Mouse (Mus musculus) stomach, embryonic 16.5 days (tissue): ENCODE results near the gene Pianp. TPM values are rescaled to one million over a fixed set of nuclear protein-coding genes. Genes with fewer than 3 reads are reported as not detected.

ENCODE experiments used
- ATAC-seq: fragments of 200-750 bp; cut with Nextera tagmentation; 2 replicates; pipeline ENCODE4 v1.8.0; 2017; ENCODE audit warnings: moderate number of reproducible peaks, moderate TSS enrichment; ENCODE audit not compliant: insufficient read depth, low FRiP score
- H3K27ac ChIP-seq: fragments of 300-500 bp; sonication (generic); 2 replicates; pipeline ENCODE4 v1.5.1; 2014; ENCODE audit warnings: low read length
- H3K27me3 ChIP-seq: fragments of 300-500 bp; sonication (generic); 2 replicates; pipeline ENCODE4 v1.6.1; 2014; ENCODE audit warnings: low read length, control low read depth, mixed read lengths; ENCODE audit not compliant: control insufficient read depth, insufficient read depth
- H3K36me3 ChIP-seq: fragments of 300-500 bp; sonication (generic); 2 replicates; pipeline ENCODE4 v1.6.1; 2014; ENCODE audit warnings: low read length; ENCODE audit not compliant: control insufficient read depth, insufficient read depth
- H3K4me1 ChIP-seq: fragments of 300-500 bp; sonication (generic); 2 replicates; pipeline ENCODE4 v1.6.1; 2014; ENCODE audit warnings: low read length, control low read depth, mixed read lengths; ENCODE audit not compliant: control insufficient read depth, insufficient read depth
- H3K4me2 ChIP-seq: fragments of 300-500 bp; sonication (generic); 2 replicates; pipeline ENCODE4 v1.6.1; 2014; ENCODE audit warnings: low read depth, low read length, mixed read lengths
- H3K4me3 ChIP-seq: fragments of 300-500 bp; sonication (generic); replicated peaks from 2 replicates; pipeline ENCODE4 v1.5.1; 2014; ENCODE audit warnings: mild to moderate bottlenecking, low read length
- H3K9ac ChIP-seq: fragments of 300-500 bp; sonication (generic); 2 replicates; pipeline ENCODE4 v1.6.1; 2014; ENCODE audit warnings: low read length
- H3K9me3 ChIP-seq: fragments of 300-500 bp; sonication (generic); replicated peaks from 2 replicates; pipeline ENCODE4 v1.6.1; 2016; ENCODE audit warnings: low read length, control low read depth; ENCODE audit not compliant: control insufficient read depth
- WGBS: fragments of 180-500 bp; shearing (Covaris S2); extraction: QIAGEN DNeasy Blood & Tissue Kit; methylation state at CpG from one replicate; pipeline ENCODE4 v1.1.7; 2014; 5-methylcytosine and 5-hydroxymethylcytosine counted together
- polyA plus RNA-seq: library from polyadenylated mRNA; unstranded; fragments of >200 nt; fragmentation: Nextera tagmentation; extraction: Ambion mirVana; gene quantifications from 2 replicates; pipeline ENCODE4 v1.2.1, GENCODE M21; 2015

The Pianp gene
- polyA plus RNA-seq, result 4.0 and 4.2 TPM in 2 replicates

- under 1% methylated on average over 70 of the region's 78 CpGs for WGBS
These were observed at the start of gene Pianp for GRCm38 (mm10) chr6:124996551-124997501. Pianp (plus strand) TSS chr6:124996694.

GRCm38 (mm10) chr6:124953991-124954715, 42.3 kb upstream of the Pianp start:
- H3K4me3 ChIP-seq, result no peak overlapping the region
- H3K9me3 ChIP-seq, result no peaks in the 10 kb centered on the region
- H3K36me3 ChIP-seq, result peaks cover 14% of the 10 kb centered on the region
- H3K9ac ChIP-seq, result no peak overlapping the region
- no peaks in the 10 kb centered on the region for H3K4me1 ChIP-seq
- no peak for ATAC-seq
- H3K27me3 ChIP-seq, result no peaks in the 10 kb centered on the region
- no peak overlapping the region for H3K27ac ChIP-seq
- no peak overlapping the region for H3K4me2 ChIP-seq
- WGBS, result 77% methylated on average over 2 of the region's 2 CpGs

More at GRCm38 (mm10) chr6:124996551-124997501, at the start of gene Pianp:
- Histone ChIP-seq H3K9me3 (no peaks in the 10 kb centered on the region), H3K27me3 (peaks cover 58% of the 10 kb centered on the region), H3K4me3 (peak within 1 kb of the TSS; percentile 59), H3K27ac (no peak within 1 kb of the TSS), H3K4me2 (peak within 1 kb of the TSS; percentile 100), H3K36me3 (no peaks in the 10 kb centered on the region), H3K4me1 (peaks cover 22% of the 10 kb centered on the region), H3K9ac (peak within 1 kb of the TSS; percentile 75)
- peak; percentile 74 for ATAC-seq

DNA sequence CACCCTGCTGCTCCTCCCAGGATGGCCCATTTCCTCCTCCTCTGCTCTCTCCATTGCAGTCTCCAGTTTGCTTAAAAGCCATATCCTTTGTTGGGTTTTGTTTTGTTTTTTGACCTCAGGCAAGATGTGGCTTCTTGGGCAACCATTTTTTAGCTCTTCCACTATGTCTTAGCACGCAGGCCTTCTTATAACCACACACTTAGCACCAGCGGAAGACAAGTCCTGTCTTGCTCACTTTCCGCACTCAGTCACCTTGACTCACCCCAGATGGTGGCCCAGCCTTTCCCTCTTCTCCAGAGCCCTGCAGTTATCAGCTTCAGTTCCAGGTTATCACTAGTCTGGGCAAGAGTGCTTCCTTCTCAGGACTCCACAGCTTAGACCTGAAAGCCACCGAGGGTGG, 41.3 kb upstream of the Pianp start:
- 90% methylated on average over 4 of the region's 4 CpGs for WGBS
- Histone ChIP-seq H3K27me3 (no peaks in the 10 kb centered on the region), H3K36me3 (peaks cover 20% of the 10 kb centered on the region), H3K4me3 (no peak overlapping the region), H3K9me3 (no peaks in the 10 kb centered on the region), H3K4me1 (no peaks in the 10 kb centered on the region), H3K9ac (no peak overlapping the region), H3K4me2 (no peak overlapping the region), H3K27ac (no peak overlapping the region)
- ATAC-seq, result no peak

- 84% methylated on average over 3 of the region's 3 CpGs for WGBS
- Histone ChIP-seq H3K9me3 (no peaks in the 10 kb centered on the region), H3K4me1 (no peaks in the 10 kb centered on the region), H3K27ac (no peak overlapping the region), H3K27me3 (no peaks in the 10 kb centered on the region), H3K36me3 (peaks cover 29% of the 10 kb centered on the region), H3K4me3 (no peak overlapping the region), H3K9ac (no peak overlapping the region), H3K4me2 (no peak overlapping the region)
- no peak for ATAC-seq
These were observed 38.4 kb upstream of the Pianp start for GRCm38 (mm10) chr6:124958127-124958526.

DNA sequence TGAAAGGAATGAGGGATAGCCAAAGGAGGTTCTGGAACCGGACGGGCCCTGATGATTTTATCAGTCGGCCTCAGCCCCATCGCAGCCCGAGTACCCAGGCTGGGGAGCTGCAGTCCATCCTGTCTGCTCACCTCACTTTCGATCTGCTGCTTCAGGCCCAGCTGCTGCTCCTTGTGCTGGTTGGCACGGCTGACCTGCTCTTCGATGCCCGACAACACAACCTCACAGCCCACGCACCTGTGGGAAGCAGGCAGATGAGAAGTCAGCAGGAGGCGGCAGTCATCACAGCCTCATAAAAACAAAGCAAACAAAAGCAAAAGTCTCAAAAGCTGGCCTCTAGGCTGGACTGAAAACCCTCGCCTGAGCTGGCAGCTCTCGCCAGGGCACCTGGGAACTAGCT, 36.5 kb upstream of the Pianp start:
- H3K4me2 ChIP-seq, result no peak overlapping the region
- WGBS, result 91% methylated on average over 13 of the region's 13 CpGs
- H3K27ac ChIP-seq, result no peak overlapping the region
- H3K4me1 ChIP-seq, result peaks cover 6% of the 10 kb centered on the region; the same call in 1 of the 2 replicates
- H3K9ac ChIP-seq, result no peak overlapping the region
- H3K36me3 ChIP-seq, result peaks cover 29% of the 10 kb centered on the region
- ATAC-seq, result no peak
- no peaks in the 10 kb centered on the region for H3K9me3 ChIP-seq
- H3K27me3 ChIP-seq, result no peaks in the 10 kb centered on the region
- no peak overlapping the region for H3K4me3 ChIP-seq

GRCm38 (mm10) chr6:124961021-124961420, 35.5 kb upstream of the Pianp start:
- peaks cover 26% of the 10 kb centered on the region for H3K36me3 ChIP-seq
- 89% methylated on average over 12 of the region's 12 CpGs for whole genome bisulfite sequencing
- no peaks in the 10 kb centered on the region for H3K27me3 ChIP-seq
- no peak for ATAC-seq
- no peak overlapping the region for H3K27ac ChIP-seq
- H3K4me2 ChIP-seq, result no peak overlapping the region
- H3K9me3 ChIP-seq, result no peaks in the 10 kb centered on the region
- no peak overlapping the region for H3K4me3 ChIP-seq
- H3K4me1 ChIP-seq, result peaks cover 8% of the 10 kb centered on the region; the same call in 1 of the 2 replicates
- H3K9ac ChIP-seq, result no peak overlapping the region

GRCm38 (mm10) chr6:124964638-124965037, 31.9 kb upstream of the Pianp start:
- Histone ChIP-seq H3K9ac (peak overlapping the region; percentile 98), H3K36me3 (0 out of 2 replicates have a peak, but pooled peaks cover 11% of the 10 kb centered on the region), H3K27me3 (no peaks in the 10 kb centered on the region), H3K9me3 (no peaks in the 10 kb centered on the region), H3K4me3 (peak overlapping the region; percentile 80), H3K4me2 (peak overlapping the region; percentile 96), H3K27ac (peak overlapping the region; percentile 91), H3K4me1 (peaks cover 10% of the 10 kb centered on the region; the same call in 1 of the 2 replicates)
- peak; percentile 0; the same call in 1 of the 2 replicates for ATAC-seq
- WGBS, result 30% methylated on average over 16 of the region's 16 CpGs

DNA sequence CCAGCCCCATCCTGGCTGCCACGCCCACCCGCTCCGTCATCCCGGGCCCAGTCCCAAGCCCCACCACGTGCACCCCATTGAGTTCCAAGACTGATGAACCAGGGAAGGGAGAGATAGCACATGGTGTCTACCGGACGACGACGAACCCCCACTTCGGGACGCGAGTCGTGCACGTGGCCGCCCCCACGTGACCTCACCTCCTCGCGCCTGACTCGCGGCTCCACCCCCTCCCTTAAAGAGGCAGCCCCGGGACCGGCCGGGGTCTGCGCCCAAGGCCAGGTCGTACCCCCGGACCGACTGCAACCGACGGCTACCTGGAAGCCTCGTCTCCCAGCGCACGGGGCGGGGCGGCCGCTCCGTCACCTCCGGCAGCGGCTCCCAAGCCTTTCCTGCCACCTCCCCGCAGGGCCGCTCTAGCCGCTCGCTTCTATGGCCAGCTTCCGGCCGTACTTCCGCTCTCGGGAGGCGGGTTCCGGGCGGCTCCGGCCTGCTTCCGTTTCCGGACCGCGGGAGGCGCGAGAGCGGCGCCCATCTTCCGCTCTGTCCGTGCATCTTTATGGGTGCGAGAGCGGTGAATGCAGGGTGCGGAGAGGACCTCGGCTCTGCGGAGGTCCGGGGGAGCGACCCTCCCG, 31.3 kb upstream of the Pianp start, which contains the start of gene Cops7a:
Gene Cops7a (minus strand): TSS at position 451 of the 632 bp plus-strand sequence.
- Histone ChIP-seq H3K9me3 (no peaks in the 10 kb centered on the region), H3K9ac (peak within 1 kb of the TSS; percentile 98), H3K4me2 (peak within 1 kb of the TSS; percentile 96), H3K4me1 (peaks cover 10% of the 10 kb centered on the region; the same call in 1 of the 2 replicates), H3K36me3 (0 out of 2 replicates have a peak, but pooled peaks cover 9% of the 10 kb centered on the region), H3K4me3 (peak within 1 kb of the TSS; percentile 80), H3K27me3 (no peaks in the 10 kb centered on the region), H3K27ac (peak within 1 kb of the TSS; percentile 91)
- under 1% methylated on average over 68 of the region's 68 CpGs for WGBS
- ATAC-seq, result peak; percentile 96
